Mouse (Mus musculus): ENCODE results near the gene Klri2.
"Not testable (repeated sequence)": the region's sequence is repeated elsewhere in the genome, so short reads cannot be mapped to it uniquely, and the experiment has no call there.

Klri2 gene

DNA sequence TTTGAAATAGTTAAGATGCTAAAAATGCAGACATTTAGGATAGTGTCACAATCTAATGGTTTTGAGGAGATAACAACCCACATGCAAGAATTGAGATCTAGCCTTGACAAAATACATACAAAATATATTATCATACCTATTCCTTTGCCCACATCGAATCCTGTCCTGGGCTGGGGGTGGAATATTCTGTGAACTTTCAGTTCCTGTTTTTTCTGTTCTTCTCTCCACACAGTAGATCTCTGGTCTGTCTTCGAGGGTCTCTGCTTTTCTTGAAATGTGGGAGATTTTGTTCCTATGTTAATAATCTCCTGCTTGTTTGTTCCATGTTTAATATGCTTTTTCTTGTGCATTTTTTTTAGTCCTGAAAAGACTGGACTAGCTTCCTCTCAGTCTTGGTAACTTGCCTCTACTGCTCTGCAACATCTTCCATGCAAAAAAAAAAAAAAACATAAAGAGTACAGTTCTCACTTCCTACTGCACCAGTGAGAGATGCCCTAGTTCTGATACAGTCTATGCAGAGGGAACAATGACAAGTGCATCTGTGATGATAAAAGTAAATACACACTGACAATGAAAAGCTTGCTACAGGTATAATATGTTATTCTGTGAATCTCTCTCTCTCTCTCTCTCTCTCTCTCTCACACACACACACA, at the start of gene Klri2:
TSS of gene Klri2 (minus strand) at position 416 of the 653 bp plus-strand sequence.
- no peak for DNase-seq

DNA sequence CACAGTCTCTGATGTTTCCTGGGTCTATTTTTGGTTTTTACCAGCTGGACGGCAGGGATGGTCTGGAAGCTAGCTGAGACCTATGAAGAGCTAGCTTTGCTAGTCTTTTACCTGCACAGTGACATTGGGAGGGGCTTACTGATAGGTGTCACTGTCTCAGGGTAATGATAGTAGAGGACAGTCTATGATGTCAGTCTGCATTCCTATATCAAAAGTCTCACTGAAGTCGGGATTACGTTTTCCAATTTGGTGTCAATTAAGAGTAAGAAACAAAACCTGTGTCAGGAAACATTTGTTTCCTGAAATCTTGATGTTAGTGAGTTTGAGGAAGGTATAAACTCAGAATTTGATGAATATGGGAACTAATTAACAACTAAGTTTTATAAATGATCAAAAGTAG, 43.9 kb upstream of the Klri2 start, which contains the start of gene Gm156:
TSS of gene Gm156 (minus strand) at position 101 of the 400 bp plus-strand sequence.
- DNase-seq = not testable (repeated sequence)

DNA sequence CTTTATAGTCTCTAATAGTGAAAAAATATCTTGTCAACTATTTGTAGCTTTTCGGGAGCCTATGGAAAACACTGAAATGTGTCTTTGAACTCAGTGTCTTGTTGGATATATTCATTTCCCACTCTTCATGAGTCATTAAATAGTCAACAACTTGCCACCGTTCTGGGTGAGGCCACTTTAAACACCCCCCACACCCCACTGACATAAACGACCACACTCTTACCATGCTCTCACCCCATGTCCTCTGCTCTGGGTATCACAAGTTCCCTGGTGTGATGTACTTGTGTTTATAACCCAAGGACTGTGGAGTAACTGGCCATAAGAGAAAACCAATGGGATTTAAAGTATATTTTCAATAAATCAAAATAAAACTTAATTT, 7.4 kb upstream of the Klri2 start:
- DNase-seq = no peak

DNA sequence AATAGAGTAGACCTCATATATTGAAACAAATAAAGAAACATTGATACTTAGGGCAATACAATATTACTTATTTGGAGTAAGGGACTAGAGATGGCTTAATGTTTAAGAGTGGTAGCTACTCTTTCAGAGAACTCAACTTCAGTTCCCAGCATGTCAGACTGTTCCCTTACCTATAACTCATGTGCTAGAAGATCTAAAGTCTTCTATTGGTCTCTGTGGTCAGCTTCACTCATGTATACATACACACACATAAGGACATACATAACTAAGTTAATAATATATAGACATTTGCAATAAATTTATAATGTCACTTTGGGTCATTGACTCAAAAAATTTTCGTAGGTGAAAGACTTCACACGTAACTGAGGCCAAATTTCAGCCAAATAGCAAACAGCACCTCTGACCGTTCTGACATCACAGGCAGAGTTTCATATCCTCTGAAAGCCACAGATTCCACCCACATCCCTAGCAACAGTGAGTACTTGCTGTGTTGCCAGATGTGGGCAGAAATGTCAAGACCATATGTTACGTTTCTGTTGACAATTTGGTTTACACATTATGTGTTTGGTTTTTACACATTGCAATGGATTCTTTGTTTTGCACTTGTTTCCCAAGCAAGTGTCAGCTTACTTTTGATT, 6.9 kb upstream of the Klri2 start:
- no peak for DNase-seq

DNA sequence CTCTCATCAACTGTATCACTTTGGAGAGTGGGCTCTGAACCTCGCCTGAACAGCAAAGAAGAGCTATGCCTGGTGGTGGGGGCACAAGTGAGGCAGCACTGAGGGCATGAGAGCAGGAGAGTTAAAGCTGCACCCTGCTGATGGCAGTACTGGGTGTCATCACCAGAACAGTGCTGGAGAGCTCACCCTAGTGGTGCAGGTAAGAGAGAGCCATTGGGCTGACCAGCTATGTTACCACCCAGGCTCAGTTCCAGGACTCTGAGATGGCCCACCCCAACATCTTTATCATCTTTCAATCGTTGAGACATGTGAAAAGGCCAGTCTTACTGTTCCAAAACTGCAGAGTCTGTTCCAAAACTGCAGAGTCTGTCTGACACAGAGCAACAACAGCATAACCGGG, 5.9 kb upstream of the Klri2 start:
- DNase-seq = no peak

DNA sequence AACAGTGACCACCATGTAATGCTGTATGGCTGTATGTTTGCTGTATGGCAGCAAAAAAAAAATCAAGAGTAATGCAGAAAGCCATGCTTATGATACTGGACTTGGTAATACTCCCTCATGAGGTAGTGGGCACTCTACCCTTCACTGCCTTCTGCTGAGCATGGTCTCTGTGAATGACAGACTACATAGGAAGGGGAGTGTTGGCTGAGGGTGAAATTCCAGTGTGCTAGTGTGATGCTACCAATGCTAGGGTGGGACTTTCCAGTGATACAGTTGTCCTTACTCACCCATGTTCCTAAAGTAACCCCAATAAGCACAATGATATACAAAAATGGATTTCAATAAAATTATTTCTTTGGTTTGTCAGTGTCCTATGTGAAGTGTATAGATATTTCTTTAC, 3.9 kb downstream of the Klri2 start:
- DNase-seq = no peak

DNA sequence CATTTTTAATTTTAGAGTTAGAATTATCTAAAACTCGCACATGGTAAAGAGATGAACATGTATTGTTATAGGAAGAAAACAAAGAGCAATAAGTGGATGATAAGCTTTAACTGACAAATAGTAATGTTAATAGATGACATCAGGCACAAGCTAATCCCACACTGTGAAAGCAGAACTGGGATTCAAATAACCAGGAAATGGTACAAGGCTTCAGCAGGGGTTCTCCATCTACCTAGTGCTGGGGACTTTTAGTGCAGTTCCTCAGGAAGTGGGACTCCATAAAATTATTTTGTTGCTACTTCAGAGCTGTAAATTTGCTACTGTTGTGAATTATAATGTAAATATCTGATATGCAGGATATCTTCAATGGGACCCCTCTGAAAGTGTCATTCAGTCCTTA, 13.0 kb downstream of the Klri2 start:
- no peak for DNase-seq

DNA sequence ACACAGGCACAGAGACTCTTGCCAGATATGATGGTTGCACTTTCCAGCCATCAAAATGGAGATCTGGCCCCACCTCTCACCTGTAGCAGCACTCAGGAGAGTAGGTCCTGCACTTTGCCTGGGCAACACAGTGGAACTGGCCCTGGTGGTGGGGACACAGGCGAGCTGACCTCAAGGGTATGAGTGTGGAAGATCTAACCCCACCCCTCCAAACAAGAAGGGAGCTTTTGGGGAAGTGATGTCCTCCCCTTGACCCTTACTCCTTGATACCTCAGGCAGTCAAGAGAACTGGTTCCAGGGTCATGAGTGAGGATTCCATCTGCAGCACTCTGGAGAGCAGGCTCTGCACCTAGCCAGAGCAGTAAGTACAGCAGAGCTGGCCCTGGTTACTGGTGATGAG, 18.9 kb downstream of the Klri2 start:
- no peak for DNase-seq

DNA sequence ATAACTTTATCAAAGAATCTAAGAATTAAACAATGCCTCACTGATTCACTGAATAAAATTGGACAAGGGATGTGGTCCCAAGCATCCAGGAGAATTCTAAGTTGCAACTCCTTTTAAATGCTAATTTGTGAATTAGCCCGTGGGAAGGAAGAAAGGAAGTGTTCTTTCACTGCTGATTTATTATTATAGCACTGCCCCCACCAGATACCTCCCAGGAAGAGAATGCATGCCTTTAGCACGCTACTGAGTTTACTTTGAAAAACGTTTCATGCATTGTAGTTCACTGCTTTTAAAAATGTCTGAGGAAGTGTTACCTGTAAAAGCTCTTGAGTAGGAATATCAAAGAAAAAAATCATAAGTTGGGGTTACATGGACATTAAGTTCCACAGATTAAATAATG, 19.8 kb downstream of the Klri2 start:
- DNase-seq = no peak

DNA sequence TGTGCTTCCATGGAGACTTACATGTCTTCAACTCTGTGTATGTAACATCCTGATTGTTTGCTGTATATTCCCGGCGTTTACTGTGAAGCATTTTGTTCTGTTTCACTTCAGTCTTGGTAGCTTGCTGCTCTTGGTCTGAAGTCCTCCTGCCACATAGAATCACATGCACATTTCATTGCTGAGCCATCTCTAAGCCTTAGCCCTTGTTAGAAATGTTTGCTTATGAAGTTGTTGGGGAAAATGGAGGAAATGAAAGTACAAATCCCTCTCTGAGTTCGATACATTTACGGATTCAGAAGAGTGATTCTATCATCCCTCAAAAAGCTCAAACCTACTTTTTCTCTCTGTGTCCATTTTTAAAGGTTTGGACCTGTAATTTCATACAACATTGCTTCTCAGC, 23.3 kb downstream of the Klri2 start, which contains the start of gene Klri1:
TSS of gene Klri1 (minus strand) at position 101 of the 400 bp plus-strand sequence.
- DNase-seq = no peak

DNA sequence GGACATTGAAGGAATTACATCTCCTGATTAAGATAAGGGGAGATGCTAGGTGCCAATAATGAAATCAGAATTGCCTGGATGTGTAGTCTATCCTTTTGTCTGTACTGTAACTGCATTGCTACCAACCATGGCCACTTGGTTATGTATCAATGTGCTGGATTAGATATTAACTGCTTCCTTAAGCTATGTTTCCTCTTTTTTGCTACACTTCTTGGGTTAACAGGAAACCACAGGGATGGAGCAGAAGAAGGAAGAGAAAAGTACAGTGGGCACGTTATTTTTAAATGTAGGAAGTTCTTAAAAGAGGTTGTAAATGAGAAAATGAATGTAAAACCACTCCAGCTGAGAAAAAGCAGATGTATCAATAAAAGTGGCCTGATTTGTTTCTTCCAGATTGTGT, 26.7 kb downstream of the Klri2 start:
- DNase-seq = no peak

DNA sequence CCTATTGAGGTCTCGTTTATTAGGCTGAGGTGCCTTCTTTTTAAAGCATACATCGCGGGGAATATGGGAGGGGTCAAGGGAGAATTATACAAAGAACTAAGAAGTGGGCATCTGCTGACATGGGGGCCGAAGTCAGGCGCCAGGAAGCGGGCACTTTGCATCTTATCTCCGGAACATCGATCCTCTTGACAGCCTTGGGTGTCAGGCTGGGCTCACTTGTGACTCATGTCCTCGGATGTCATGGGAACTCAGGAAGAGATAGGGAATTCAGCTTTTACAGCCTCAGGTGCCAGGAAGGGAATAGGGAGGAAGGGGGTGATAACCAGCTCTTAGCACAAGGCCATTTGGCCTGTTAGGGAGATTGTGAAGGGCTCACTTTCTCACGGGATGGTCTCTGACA, 48.8 kb downstream of the Klri2 start:
- DNase-seq = not testable (repeated sequence)

DNA sequence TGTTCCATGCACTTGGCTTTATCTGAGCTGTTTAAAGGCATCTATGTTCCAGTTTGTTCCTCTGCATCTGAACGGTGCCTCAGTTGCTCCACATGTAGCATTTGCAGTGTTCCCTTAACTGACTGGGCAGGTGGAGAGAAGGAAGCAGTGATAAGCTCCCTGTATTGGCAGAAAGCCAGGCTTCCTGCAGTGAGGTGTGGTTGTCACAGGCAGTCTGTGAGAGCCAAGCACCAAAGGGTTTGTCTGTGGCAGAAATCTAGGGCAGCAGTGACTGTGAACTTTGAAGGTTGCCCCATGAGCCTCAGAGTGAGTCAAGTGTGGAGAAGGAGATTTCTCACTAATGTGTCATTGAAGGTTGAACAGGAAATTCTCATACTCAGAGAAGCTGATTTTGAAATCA, 59.9 kb downstream of the Klri2 start:
- DNase-seq = peak; percentile 5 to 28
